Mouse (Mus musculus) brain, adult 2 months (tissue): ENCODE measurements at regions not wholly inside any gene's neighbourhood (a gene's known extent, or its start where the extent isn't known, plus 50 kb on each side); places are given as distances from the start of the nearest gene placed in this dataset.

Source experiments
- DNase-seq: peaks from one replicate; pipeline ENCODE4 v3.0.0; 2011; ENCODE audit warnings: low read depth, low spot score

GRCm38 (mm10) chr11:117413133-117413532 is 71.0 kb upstream of the Gm11733 start:
- no peak for DNase-seq

GRCm38 (mm10) chr11:117413942-117414705 is 70.0 kb upstream of the Gm11733 start:
- DNase-seq = no peak

- DNase-seq = peak; percentile 66
Observed at GRCm38 (mm10) chr11:117414871-117415323, 69.3 kb upstream of the Gm11733 start.

- peak; percentile 59 for DNase-seq
Observed at GRCm38 (mm10) chr11:117415466-117415865, 68.7 kb upstream of the Gm11733 start.

GRCm38 (mm10) chr11:117415955-117416354 is 68.2 kb upstream of the Gm11733 start:
- DNase-seq = no peak

GRCm38 (mm10) chr11:117416984-117417670 is 67.0 kb upstream of the Gm11733 start:
- no peak for DNase-seq

GRCm38 (mm10) chr11:117417959-117418574 is 66.1 kb upstream of the Gm11733 start:
- DNase-seq = no peak

GRCm38 (mm10) chr11:117418939-117419338 is 65.2 kb upstream of the Gm11733 start:
- no peak for DNase-seq

- DNase-seq = no peak
Observed at GRCm38 (mm10) chr11:117419351-117419969, 64.7 kb upstream of the Gm11733 start.

- no peak for DNase-seq
Observed at GRCm38 (mm10) chr11:117422713-117423112, 61.5 kb upstream of the Gm11733 start.

GRCm38 (mm10) chr11:117423422-117423821 is 60.7 kb upstream of the Gm11733 start:
- DNase-seq = no peak

GRCm38 (mm10) chr11:117425466-117425865 is 58.7 kb upstream of the Gm11733 start:
- no peak for DNase-seq

GRCm38 (mm10) chr11:117425927-117426326 is 58.2 kb upstream of the Gm11733 start:
- peak; percentile 39 for DNase-seq

GRCm38 (mm10) chr11:117426651-117427050 is 57.5 kb upstream of the Gm11733 start:
- no peak for DNase-seq

GRCm38 (mm10) chr11:117427808-117428510 is 56.2 kb upstream of the Gm11733 start:
- DNase-seq = peak; percentile 10

- no peak for DNase-seq
Observed at GRCm38 (mm10) chr11:117429326-117429752, 54.8 kb upstream of the Gm11733 start.

- DNase-seq = no peak
Observed at GRCm38 (mm10) chr11:117429894-117430293, 54.3 kb upstream of the Gm11733 start.

GRCm38 (mm10) chr11:117434056-117434455 is 50.1 kb upstream of the Gm11733 start:
- peak; percentile 12 for DNase-seq
